Mouse (Mus musculus) neural tube, embryonic 12.5 days (tissue): Measurements from ENCODE around the gene Gli1. TPM values are rescaled to one million over a fixed set of nuclear protein-coding genes. Genes with fewer than 3 reads are reported as not detected.

Source experiments
- ATAC-seq: fragments of 200-750 bp; cut with Nextera tagmentation; 2 replicates; pipeline ENCODE4 v1.8.0; 2017; ENCODE audit warnings: low read depth, mild to moderate bottlenecking, moderate TSS enrichment, moderate library complexity; ENCODE audit not compliant: low FRiP score
- H3K27ac ChIP-seq: fragments of 300-500 bp; sonication (generic); 2 replicates; pipeline ENCODE4 v1.5.1; 2016
- H3K27me3 ChIP-seq: fragments of 300-500 bp; sonication (generic); replicated peaks from 2 replicates; pipeline ENCODE4 v1.6.1; 2016; ENCODE audit warnings: mild to moderate bottlenecking
- H3K36me3 ChIP-seq: fragments of 300-500 bp; sonication (generic); 2 replicates; pipeline ENCODE4 v1.6.1; 2016; ENCODE audit warnings: mild to moderate bottlenecking
- H3K4me1 ChIP-seq: fragments of 300-500 bp; sonication (generic); 2 replicates; pipeline ENCODE4 v1.6.1; 2016
- H3K4me2 ChIP-seq: fragments of 300-500 bp; sonication (generic); replicated peaks from 2 replicates; pipeline ENCODE4 v1.6.1; 2016; ENCODE audit warnings: mild to moderate bottlenecking
- H3K4me3 ChIP-seq: fragments of 300-500 bp; sonication (generic); 2 replicates; pipeline ENCODE4 v1.5.1; 2016
- H3K9ac ChIP-seq: fragments of 300-500 bp; sonication (generic); 2 replicates; pipeline ENCODE4 v1.6.1; 2016; ENCODE audit warnings: mild to moderate bottlenecking
- H3K9me3 ChIP-seq: fragments of 300-500 bp; sonication (generic); 2 replicates; pipeline ENCODE4 v1.6.1; 2016; ENCODE audit warnings: mild to moderate bottlenecking
- WGBS: fragments of 180-500 bp; shearing (Covaris S2); methylation state at CpG from one replicate; pipeline ENCODE4 v1.1.7; 2016; 5-methylcytosine and 5-hydroxymethylcytosine counted together
- polyA plus RNA-seq: library from polyadenylated mRNA; unstranded; fragments of >200 nt; fragmentation: Nextera tagmentation; extraction: Ambion mirVana; gene quantifications from 2 replicates; pipeline ENCODE4 v1.2.1, GENCODE M21; 2016

Gli1 gene
- polyA plus RNA-seq = 3.6 and 4.0 TPM in 2 replicates

GRCm38 (mm10) chr10:127341891-127342639 lies at the start of gene Gli1:
TSS of gene Gli1 (minus strand) at chr10:127341974.
- Histone ChIP-seq H3K9me3 (no peaks in the 10 kb centered on the region), H3K9ac (peak within 1 kb of the TSS; percentile 39; the same call in 1 of the 2 replicates), H3K27ac (no peak within 1 kb of the TSS), H3K27me3 (peaks cover 24% of the 10 kb centered on the region), H3K4me2 (peak within 1 kb of the TSS; percentile 78), H3K36me3 (no peaks in the 10 kb centered on the region), H3K4me3 (peak within 1 kb of the TSS; percentile 39), H3K4me1 (peaks cover 39% of the 10 kb centered on the region)
- ATAC-seq = peak; percentile 42
- under 1% methylated on average over 29 of the region's 29 CpGs for WGBS

GRCm38 (mm10) chr10:127381743-127382134 lies 40.0 kb upstream of the Gli1 start:
- WGBS = 62% methylated on average over 2 of the region's 2 CpGs
- Histone ChIP-seq H3K4me3 (peak overlapping the region; percentile 62), H3K4me1 (peaks cover 20% of the 10 kb centered on the region), H3K36me3 (no peaks in the 10 kb centered on the region), H3K4me2 (peak overlapping the region; percentile 73), H3K27ac (no peak overlapping the region), H3K9me3 (no peaks in the 10 kb centered on the region), H3K9ac (peak overlapping the region; percentile 10; the same call in 1 of the 2 replicates), H3K27me3 (no peaks in the 10 kb centered on the region)
- no peak for ATAC-seq

GRCm38 (mm10) chr10:127380767-127381742 lies 39.3 kb upstream of the Gli1 start:
- 2% methylated on average over 51 of the region's 79 CpGs for WGBS
- ATAC-seq = peak; percentile 70

GRCm38 (mm10) chr10:127380251-127380691 lies 38.5 kb upstream of the Gli1 start, which contains the start of gene R3hdm2:
TSS of gene R3hdm2 (plus strand) at chr10:127380327.
- peak within 1 kb of the TSS; percentile 62 for H3K4me3 ChIP-seq
- H3K9ac ChIP-seq = peak within 1 kb of the TSS; percentile 70
- no peaks in the 10 kb centered on the region for H3K36me3 ChIP-seq
- peak within 1 kb of the TSS; percentile 73 for H3K4me2 ChIP-seq
- no peaks in the 10 kb centered on the region for H3K9me3 ChIP-seq
- no peaks in the 10 kb centered on the region for H3K27me3 ChIP-seq
- ATAC-seq = peak; percentile 95
- under 1% methylated on average over 52 of the region's 53 CpGs for WGBS
- peaks cover 20% of the 10 kb centered on the region for H3K4me1 ChIP-seq
- H3K27ac ChIP-seq = peak within 1 kb of the TSS; percentile 87

More at GRCm38 (mm10) chr10:127380767-127381742, 39.3 kb upstream of the Gli1 start:
- H3K9me3 ChIP-seq = no peaks in the 10 kb centered on the region
- H3K27ac ChIP-seq = peak overlapping the region; percentile 87
- peak overlapping the region; percentile 70 for H3K9ac ChIP-seq
- peak overlapping the region; percentile 73 for H3K4me2 ChIP-seq
- H3K4me1 ChIP-seq = peaks cover 20% of the 10 kb centered on the region
- H3K27me3 ChIP-seq = no peaks in the 10 kb centered on the region
- peak overlapping the region; percentile 62 for H3K4me3 ChIP-seq
- H3K36me3 ChIP-seq = no peaks in the 10 kb centered on the region

- WGBS = 80% methylated on average over 8 of the region's 8 CpGs
- Histone ChIP-seq H3K4me1 (peaks cover 17% of the 10 kb centered on the region), H3K27ac (0 out of 2 replicates have a peak overlapping the region, but pooled peaks have one; percentile 87), H3K9me3 (no peaks in the 10 kb centered on the region), H3K27me3 (no peaks in the 10 kb centered on the region), H3K4me2 (peak overlapping the region; percentile 62), H3K9ac (peak overlapping the region; percentile 70), H3K36me3 (no peaks in the 10 kb centered on the region), H3K4me3 (peak overlapping the region; percentile 62)
- ATAC-seq = no peak
These were observed 37.9 kb upstream of the Gli1 start for GRCm38 (mm10) chr10:127379654-127380053.

GRCm38 (mm10) chr10:127377700-127378099 lies 35.9 kb upstream of the Gli1 start:
- Histone ChIP-seq H3K36me3 (no peaks in the 10 kb centered on the region), H3K4me2 (no peak overlapping the region), H3K4me1 (peaks cover 10% of the 10 kb centered on the region), H3K27me3 (no peaks in the 10 kb centered on the region), H3K9me3 (no peaks in the 10 kb centered on the region), H3K9ac (no peak overlapping the region), H3K27ac (no peak overlapping the region), H3K4me3 (no peak overlapping the region)
- 77% methylated on average over 3 of the region's 3 CpGs for WGBS
- ATAC-seq = no peak

GRCm38 (mm10) chr10:127371023-127371422 lies 29.2 kb upstream of the Gli1 start:
- no peak overlapping the region for H3K4me3 ChIP-seq
- H3K9ac ChIP-seq = no peak overlapping the region
- H3K27ac ChIP-seq = no peak overlapping the region
- no peaks in the 10 kb centered on the region for H3K9me3 ChIP-seq
- WGBS = 73% methylated on average over 2 of the region's 2 CpGs
- no peak for ATAC-seq
- no peaks in the 10 kb centered on the region for H3K4me1 ChIP-seq
- H3K4me2 ChIP-seq = no peak overlapping the region
- H3K36me3 ChIP-seq = no peaks in the 10 kb centered on the region
- H3K27me3 ChIP-seq = no peaks in the 10 kb centered on the region

- WGBS = 81% methylated on average over 22 of the region's 22 CpGs
These were observed 28.4 kb upstream of the Gli1 start, which contains the start of gene Inhbc for GRCm38 (mm10) chr10:127369834-127370820. TSS of gene Inhbc (minus strand) at chr10:127370431.

GRCm38 (mm10) chr10:127368273-127368672 lies 26.5 kb upstream of the Gli1 start:
- Histone ChIP-seq H3K27me3 (no peaks in the 10 kb centered on the region), H3K36me3 (no peaks in the 10 kb centered on the region), H3K9ac (no peak overlapping the region), H3K4me3 (no peak overlapping the region), H3K4me1 (no peaks in the 10 kb centered on the region), H3K9me3 (no peaks in the 10 kb centered on the region), H3K4me2 (no peak overlapping the region), H3K27ac (no peak overlapping the region)
- 75% methylated on average over 2 of the region's 2 CpGs for WGBS
- no peak for ATAC-seq

More at GRCm38 (mm10) chr10:127369834-127370820, 28.4 kb upstream of the Gli1 start, which contains the start of gene Inhbc:
- Histone ChIP-seq H3K9ac (no peak within 1 kb of the TSS), H3K4me2 (no peak within 1 kb of the TSS), H3K36me3 (no peaks in the 10 kb centered on the region), H3K9me3 (no peaks in the 10 kb centered on the region), H3K4me1 (no peaks in the 10 kb centered on the region), H3K27me3 (no peaks in the 10 kb centered on the region), H3K4me3 (no peak within 1 kb of the TSS), H3K27ac (no peak within 1 kb of the TSS)
- no peak for ATAC-seq

GRCm38 (mm10) chr10:127367116-127367515 lies 25.3 kb upstream of the Gli1 start:
- Histone ChIP-seq H3K4me2 (no peak overlapping the region), H3K4me1 (no peaks in the 10 kb centered on the region), H3K27me3 (no peaks in the 10 kb centered on the region), H3K36me3 (no peaks in the 10 kb centered on the region), H3K27ac (no peak overlapping the region), H3K9ac (no peak overlapping the region), H3K4me3 (no peak overlapping the region), H3K9me3 (no peaks in the 10 kb centered on the region)
- ATAC-seq = no peak
- WGBS = 75% methylated on average over 5 of the region's 5 CpGs

GRCm38 (mm10) chr10:127360714-127361113 lies 18.9 kb upstream of the Gli1 start:
- Histone ChIP-seq H3K27me3 (no peaks in the 10 kb centered on the region), H3K9ac (no peak overlapping the region), H3K9me3 (no peaks in the 10 kb centered on the region), H3K36me3 (no peaks in the 10 kb centered on the region), H3K4me3 (no peak overlapping the region), H3K4me2 (no peak overlapping the region), H3K27ac (no peak overlapping the region), H3K4me1 (no peaks in the 10 kb centered on the region)
- ATAC-seq = no peak
- WGBS = 79% methylated on average over 3 of the region's 3 CpGs
